Mouse (Mus musculus) olfactory bulb, adult 2 months (tissue): Measurements from ENCODE around the gene RPS10-NUDT3. TPM values are rescaled to one million over a fixed set of nuclear protein-coding genes. Genes with fewer than 3 reads are reported as not detected.

Source experiments
- H3K27ac ChIP-seq: fragments of 200-500 bp; 2 replicates; pipeline ENCODE4 v1.5.1; 2012; ENCODE audit warnings: low read depth, low read length; ENCODE audit not compliant: insufficient read depth
- H3K4me1 ChIP-seq: fragments of 200-500 bp; 2 replicates; pipeline ENCODE4 v1.6.1; 2012; ENCODE audit warnings: low read length; ENCODE audit not compliant: control insufficient read depth, insufficient read depth
- H3K4me3 ChIP-seq: fragments of 200-500 bp; 2 replicates; pipeline ENCODE4 v1.5.1; 2012; ENCODE audit warnings: mild to moderate bottlenecking, low read depth, low read length, moderate library complexity; ENCODE audit not compliant: insufficient read depth
- CTCF ChIP-seq: fragments of 200-500 bp; IDR thresholded peaks from 2 replicates; pipeline ENCODE4 v1.5.1; 2012; ENCODE audit warnings: low read depth, mild to moderate bottlenecking, low read length, moderate library complexity; ENCODE audit not compliant: insufficient read depth
- POLR2A ChIP-seq: fragments of 200-500 bp; IDR thresholded peaks from 2 replicates; pipeline ENCODE4 v1.6.1; 2012; ENCODE audit warnings: mild to moderate bottlenecking, low read depth, low read length, moderate library complexity; ENCODE audit not compliant: insufficient read depth
- WGBS: fragments of 180-500 bp; shearing (Covaris S2); methylation state at CpG from one replicate; pipeline ENCODE4 v1.1.7; 2018; 5-methylcytosine and 5-hydroxymethylcytosine counted together
- polyA plus RNA-seq: library from polyadenylated mRNA; stranded (reverse); fragments of >200 nt; gene quantifications from 2 replicates; pipeline ENCODE4 v1.2.4, GENCODE M21; 2012; ENCODE audit warnings: low replicate concordance; ENCODE audit not compliant: missing spikeins, insufficient read depth, insufficient read length

The RPS10-NUDT3 gene
- polyA plus RNA-seq: not detected in 2 replicates

GRCm38 (mm10) chr17:27634871-27635574 lies at the start of gene RPS10-NUDT3:
TSS of gene RPS10-NUDT3 (minus strand) at chr17:27635222.
- TF ChIP-seq POLR2A (peak; percentile 94), CTCF (no peak)
- WGBS: under 1% methylated on average over 71 of the region's 72 CpGs
- peak within 1 kb of the TSS; percentile 82 for H3K4me3 ChIP-seq
- H3K4me1 ChIP-seq: peaks cover 32% of the 10 kb centered on the region
- H3K27ac ChIP-seq: peak within 1 kb of the TSS; percentile 56; the same call in 1 of the 2 replicates

GRCm38 (mm10) chr17:27678924-27679813 lies 44.1 kb upstream of the RPS10-NUDT3 start:
- Histone ChIP-seq H3K4me1 (peaks cover 67% of the 10 kb centered on the region), H3K4me3 (no peak overlapping the region)
- 19% methylated on average over 11 of the region's 11 CpGs for WGBS

GRCm38 (mm10) chr17:27677756-27678155 lies 42.7 kb upstream of the RPS10-NUDT3 start:
- H3K27ac ChIP-seq: peak overlapping the region; percentile 18; the same call in 1 of the 2 replicates
- H3K4me3 ChIP-seq: no peak overlapping the region
- 43% methylated on average over 5 of the region's 5 CpGs for WGBS
- no peak for TF ChIP-seq POLR2A
- TF ChIP-seq CTCF: no peak
- peaks cover 56% of the 10 kb centered on the region for H3K4me1 ChIP-seq

More at GRCm38 (mm10) chr17:27678924-27679813, 44.1 kb upstream of the RPS10-NUDT3 start:
- TF ChIP-seq CTCF (no peak), POLR2A (no peak)
- peak overlapping the region; percentile 82 for H3K27ac ChIP-seq

- no peak for TF ChIP-seq CTCF
- TF ChIP-seq POLR2A: no peak
- Histone ChIP-seq H3K4me3 (no peak overlapping the region), H3K27ac (peak overlapping the region; percentile 59; the same call in 1 of the 2 replicates), H3K4me1 (peaks cover 48% of the 10 kb centered on the region)
- WGBS: 26% methylated on average over 7 of the region's 7 CpGs
Observed at GRCm38 (mm10) chr17:27676270-27676669, 41.2 kb upstream of the RPS10-NUDT3 start.

- Histone ChIP-seq H3K4me3 (no peak overlapping the region), H3K4me1 (peaks cover 47% of the 10 kb centered on the region), H3K27ac (peak overlapping the region; percentile 59)
- 34% methylated on average over 9 of the region's 9 CpGs for WGBS
- TF ChIP-seq CTCF: no peak
- no peak for TF ChIP-seq POLR2A
Observed at GRCm38 (mm10) chr17:27675453-27675852, 40.4 kb upstream of the RPS10-NUDT3 start.

GRCm38 (mm10) chr17:27673945-27674344 lies 38.9 kb upstream of the RPS10-NUDT3 start:
- WGBS: 29% methylated on average over 7 of the region's 7 CpGs
- Histone ChIP-seq H3K4me1 (peaks cover 36% of the 10 kb centered on the region), H3K27ac (peak overlapping the region; percentile 47; the same call in 1 of the 2 replicates), H3K4me3 (no peak overlapping the region)
- TF ChIP-seq POLR2A (no peak), CTCF (no peak)

- Histone ChIP-seq H3K4me1 (peaks cover 20% of the 10 kb centered on the region), H3K4me3 (no peak overlapping the region), H3K27ac (no peak overlapping the region)
- 84% methylated on average over 6 of the region's 6 CpGs for WGBS
- no peak for TF ChIP-seq POLR2A
- TF ChIP-seq CTCF: peak; percentile 37; the same call in 1 of the 2 replicates
Observed at GRCm38 (mm10) chr17:27671720-27672119, 36.7 kb upstream of the RPS10-NUDT3 start.

GRCm38 (mm10) chr17:27658767-27659166 lies 23.7 kb upstream of the RPS10-NUDT3 start:
- no peak overlapping the region for H3K4me3 ChIP-seq
- TF ChIP-seq CTCF (no peak), POLR2A (no peak)
- 51% methylated on average over 7 of the region's 7 CpGs for WGBS
- H3K4me1 ChIP-seq: peaks cover 37% of the 10 kb centered on the region
- no peak overlapping the region for H3K27ac ChIP-seq
